Mouse (Mus musculus) cerebral cortex, adult 2 months (tissue): ENCODE data around the gene Nt5dc2.

Experiments used
- WGBS: fragments of 180-500 bp; shearing (Covaris S2); methylation state at CpG from one replicate; pipeline ENCODE4 v1.1.7; 2018; 5-methylcytosine and 5-hydroxymethylcytosine counted together

Nt5dc2 gene

DNA sequence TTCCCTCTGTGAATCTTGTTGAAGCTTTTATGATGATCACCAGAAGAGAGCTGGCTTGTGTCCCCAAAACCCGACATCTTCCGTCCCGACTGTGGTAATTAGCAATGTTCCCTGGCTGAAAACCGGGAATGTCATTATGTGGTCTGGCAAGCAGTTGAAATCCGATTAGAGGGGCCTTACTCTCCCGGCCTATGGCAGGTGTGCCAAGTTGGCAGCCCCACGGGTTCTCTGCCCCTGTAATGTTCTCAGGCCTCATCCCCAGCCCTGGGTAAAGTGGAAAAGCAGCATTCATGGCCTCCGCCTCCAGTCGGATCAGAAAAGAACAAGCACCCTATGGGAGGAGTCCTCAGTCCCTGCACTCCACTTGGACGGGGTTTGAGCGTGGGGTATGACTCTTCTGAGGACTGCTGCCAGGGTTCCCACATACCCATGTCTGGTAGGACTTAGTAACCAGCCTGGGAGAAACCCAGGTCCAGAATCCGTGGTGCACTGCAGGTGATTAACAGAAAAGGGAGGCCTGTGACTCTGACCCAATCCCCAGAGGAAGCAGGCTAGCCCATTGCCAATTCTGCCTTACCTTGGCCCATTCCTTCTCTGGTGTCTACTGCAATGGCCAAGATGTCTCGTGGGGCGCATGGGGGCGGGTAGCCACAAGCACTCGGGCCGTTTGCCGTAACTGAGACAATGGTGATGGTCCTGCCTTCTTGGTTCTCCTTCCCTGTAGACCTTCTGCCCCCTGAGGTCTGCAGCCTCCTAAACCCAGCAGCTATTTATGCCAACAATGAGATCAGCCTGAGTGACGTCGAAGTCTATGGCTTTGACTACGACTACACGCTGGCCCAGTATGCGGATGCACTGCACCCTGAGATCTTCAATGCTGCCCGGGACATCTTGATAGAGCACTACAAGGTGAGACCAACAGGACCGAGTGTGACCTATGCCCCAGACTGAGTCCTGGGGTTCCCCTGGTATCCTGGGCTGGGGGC, 3.5 kb downstream of the Nt5dc2 start:
- 67% methylated on average over 25 of the region's 25 CpGs for WGBS

DNA sequence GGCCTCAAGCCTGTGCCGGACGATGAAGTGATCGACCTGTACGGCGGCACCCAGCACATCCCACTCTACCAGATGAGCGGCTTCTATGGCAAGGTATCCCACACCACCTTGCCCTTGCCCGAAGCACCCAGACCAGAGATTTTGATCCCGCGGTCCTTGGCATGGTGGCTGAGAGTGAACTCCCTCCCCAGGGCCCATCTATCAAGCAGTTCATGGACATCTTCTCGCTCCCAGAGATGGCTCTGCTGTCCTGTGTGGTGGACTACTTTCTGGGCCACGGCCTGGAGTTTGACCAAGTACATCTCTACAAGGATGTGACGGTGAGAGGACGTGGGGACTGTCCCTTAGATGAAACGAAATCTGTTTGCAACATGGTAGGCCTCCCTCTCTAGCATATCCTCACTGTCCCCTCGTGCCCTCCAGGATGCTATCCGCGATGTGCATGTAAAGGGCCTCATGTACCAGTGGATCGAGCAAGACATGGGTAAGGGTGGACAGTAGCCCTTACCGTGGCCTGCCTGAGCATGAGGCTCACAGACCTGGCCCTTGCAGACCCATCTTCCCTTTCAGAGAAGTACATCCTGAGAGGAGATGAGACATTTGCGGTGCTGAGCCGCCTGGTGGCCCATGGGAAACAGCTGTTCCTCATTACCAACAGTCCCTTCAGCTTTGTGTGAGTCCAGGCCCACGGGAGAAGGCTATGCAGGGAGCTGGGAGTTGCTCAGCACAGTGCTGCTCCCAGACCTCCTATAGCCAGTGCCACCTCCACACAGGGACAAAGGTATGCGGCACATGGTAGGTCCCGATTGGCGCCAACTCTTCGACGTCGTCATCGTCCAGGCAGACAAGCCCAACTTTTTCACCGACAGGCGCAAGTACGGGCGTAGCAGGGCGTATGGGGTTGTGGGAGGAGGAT, 4.9 kb downstream of the Nt5dc2 start:
- WGBS, result 97% methylated on average over 34 of the region's 34 CpGs

DNA sequence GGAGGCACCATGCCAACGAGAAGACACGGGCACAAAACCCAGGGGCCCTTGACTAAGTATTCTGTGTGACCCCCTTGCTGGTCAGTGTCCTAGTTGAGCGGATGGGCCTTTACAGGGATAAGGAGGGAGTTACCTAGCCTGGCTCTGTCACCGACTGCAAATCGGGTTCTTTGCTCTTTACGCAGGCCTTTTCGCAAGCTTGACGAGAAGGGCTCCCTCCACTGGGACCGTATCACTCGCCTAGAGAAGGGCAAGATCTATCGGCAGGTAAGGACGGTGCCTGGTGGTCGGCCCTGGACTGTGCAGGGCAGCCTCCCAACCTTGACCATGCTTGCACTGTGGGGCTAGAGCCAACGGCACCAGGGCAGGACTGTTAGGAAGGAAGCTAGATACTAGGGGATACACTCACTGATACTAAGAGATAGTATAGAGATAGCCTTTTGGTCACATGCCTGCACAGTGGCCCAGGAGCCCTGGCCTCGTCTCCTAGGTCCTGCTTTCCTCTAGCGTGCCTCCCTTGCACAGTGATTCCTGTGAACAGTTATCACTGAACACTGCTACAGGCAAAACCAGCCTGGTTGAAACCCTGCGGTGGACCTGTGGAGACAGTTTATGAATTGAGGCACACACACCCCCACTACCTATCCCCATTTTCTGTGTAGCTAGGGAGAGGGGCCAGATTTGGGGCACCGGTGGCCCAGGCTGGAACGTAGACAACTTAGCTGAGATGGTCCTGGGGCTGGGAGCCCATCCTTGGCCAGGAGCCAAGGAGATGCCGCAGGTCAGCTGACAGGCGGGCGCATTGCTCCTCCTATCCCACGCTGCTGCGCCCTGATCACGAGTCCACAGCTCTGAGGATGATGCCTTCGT, 5.8 kb downstream of the Nt5dc2 start:
- WGBS, result 92% methylated on average over 26 of the region's 26 CpGs

DNA sequence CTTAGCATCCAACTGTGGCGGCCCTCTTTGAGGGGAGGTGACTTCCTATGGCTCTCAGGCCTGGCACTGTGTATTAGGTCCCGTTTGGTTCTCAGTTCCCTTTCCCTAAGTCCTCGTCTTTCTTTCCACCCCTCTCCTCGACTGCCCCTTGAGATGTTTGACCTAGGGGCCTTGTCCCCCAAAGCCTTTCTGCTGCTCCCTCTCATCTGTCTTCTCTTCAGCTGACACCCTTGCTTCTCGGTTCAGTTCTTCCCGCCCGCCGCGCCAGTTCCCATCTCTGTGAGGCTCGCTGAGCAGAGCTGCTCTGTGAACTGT, 6.4 kb downstream of the Nt5dc2 start:
- 88% methylated on average over 10 of the region's 10 CpGs for WGBS

DNA sequence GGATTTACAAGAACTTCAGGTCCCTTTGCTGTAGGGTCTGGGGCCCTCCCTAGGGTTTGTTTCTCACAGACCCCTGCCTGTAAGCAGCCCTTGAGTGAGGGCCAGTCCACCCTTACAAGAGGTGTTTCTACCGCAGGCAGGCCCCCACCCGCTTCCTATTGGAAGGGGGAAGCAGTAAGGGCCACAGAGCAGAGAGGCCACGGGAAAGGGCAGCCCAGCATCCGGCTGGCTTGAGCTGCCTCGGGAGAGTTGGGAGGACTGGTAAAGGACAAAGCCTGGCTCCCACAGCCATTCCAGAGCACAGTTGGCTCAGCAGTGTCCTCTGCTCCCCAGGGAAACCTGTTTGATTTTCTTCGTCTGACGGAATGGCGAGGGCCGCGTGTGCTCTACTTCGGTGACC, 6.9 kb downstream of the Nt5dc2 start:
- WGBS, result 77% methylated on average over 11 of the region's 11 CpGs

DNA sequence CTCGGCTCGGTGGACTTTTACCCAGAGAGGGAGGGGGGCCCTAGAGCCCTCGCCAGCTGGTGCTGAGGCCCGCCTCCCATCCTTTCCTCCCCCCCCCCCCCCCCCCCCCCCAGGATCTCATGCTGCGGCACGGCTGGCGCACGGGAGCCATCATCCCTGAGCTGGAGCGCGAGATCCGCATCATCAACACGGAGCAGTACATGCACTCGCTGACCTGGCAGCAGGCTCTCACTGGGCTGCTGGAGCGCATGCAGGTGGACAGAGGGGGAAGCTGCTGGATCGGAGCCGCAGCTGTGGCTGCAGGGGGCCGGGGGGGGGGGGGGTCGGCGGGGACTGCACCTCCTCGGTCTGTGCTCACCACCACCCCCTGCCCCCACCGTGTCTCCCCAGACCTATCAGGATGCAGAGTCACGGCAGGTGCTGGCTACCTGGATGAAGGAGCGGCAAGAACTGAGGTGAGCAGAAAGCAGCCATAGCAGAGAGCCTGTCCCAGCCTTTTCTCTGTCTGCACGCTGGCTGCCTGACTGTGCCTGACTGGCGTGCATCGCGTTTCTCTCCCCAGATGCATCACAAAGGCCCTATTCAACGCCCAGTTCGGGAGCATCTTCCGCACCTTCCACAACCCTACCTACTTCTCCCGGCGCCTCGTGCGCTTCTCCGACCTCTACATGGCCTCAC, 7.5 kb downstream of the Nt5dc2 start:
- 77% methylated on average over 24 of the region's 35 CpGs for WGBS

DNA sequence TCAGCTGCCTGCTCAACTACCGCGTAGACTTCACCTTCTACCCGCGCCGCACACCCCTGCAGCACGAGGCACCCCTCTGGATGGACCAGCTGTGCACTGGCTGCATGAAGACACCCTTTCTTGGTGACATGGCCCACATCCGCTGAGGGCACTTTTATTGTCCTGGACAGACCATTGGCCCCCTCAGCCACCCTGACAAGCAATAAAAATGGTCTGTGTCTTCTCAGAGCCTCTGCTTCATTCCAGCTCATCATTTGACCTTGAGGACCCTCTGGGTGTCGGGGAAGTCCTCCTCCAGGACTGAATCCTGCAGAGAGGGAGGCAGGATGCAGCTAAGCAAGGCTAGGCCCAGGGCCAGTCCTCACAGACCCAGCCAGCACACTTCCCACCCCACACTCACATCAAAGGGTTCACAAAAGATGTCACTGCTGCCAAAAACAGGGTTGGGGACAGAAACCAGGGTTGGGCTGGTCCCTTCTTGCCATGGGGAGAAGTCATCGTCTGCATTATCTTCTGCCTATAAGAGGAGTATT, 8.1 kb downstream of the Nt5dc2 start:
- 85% methylated on average over 9 of the region's 9 CpGs for WGBS

DNA sequence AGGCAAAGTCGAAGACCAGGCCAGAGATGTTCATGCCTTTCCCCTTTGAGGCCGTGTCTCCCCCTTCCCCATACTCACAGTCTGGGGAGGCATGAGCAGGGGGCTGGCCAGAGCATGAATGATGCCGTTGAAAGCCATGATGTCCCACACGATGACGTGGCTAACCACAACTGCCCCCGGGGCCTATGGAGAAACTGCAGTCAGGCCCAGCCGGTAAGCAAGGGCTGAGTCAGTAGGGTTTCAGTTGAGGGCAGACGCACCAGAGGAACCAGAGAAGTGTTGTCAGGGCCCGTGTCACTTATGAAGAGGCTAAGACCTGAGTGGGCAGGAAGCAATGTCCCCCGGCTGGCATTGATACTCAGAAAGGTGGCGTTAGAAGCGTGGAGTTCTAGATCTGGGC, 8.8 kb downstream of the Nt5dc2 start:
- WGBS, result 92% methylated on average over 12 of the region's 12 CpGs

DNA sequence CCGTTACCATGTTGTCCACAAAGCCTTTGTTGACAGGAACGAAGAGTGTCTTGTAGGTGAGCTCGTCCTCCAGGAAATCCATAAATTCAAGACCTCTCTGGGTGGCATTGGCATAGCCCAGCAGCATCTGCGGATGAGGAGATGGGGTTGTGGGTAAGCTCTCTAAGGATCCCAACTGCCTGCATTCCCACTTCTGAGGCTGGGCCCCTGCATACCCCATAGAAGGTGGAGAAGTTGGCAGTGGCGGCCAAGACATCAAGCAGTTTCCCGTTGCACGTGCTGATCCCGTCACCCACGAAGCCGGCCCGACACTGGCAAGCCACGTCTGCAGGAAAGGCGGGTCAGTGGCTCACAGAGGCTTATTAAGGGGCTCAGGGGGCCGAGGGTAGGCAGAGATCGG, 9.3 kb downstream of the Nt5dc2 start:
- 91% methylated on average over 15 of the region's 15 CpGs for WGBS

DNA sequence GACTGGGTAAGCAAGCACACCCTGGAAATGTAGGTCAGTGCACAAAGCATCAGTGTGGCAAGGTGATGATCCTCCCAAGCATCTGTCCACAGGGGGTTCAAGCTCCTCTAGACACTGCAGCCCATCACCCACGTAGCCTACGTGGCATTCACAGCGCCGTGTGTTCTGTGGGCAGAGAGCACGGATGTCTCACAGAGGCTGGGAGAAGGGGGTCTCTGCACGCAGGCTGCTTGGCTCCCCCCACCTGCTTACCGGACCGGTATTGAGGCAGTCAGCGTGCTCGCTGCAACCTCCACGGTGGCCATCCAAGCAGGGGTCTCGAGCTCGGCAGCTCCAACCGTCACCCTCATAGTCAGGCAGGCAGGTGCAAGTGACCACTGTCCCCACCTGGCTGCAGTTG, 10.2 kb downstream of the Nt5dc2 start:
- 92% methylated on average over 14 of the region's 14 CpGs for WGBS

DNA sequence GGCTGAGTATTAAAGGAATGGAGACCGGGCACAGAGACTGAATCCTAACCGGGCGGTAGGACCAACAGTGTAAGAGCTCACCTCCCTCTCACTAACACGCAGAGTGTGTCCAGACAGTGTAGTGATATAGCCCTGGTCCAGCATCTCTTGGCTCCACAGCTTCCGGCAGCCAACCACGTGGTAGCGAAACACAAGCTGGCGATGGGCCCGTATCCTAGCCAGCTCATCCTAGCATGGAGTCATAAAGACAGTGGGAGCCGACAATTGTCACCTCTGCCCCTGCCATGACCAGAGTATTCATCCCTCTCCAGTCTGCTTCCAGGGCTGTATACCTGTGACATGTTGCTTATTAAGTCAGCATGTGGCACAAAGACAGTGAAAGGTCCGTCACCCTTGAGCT, 14.8 kb downstream of the Nt5dc2 start:
- 92% methylated on average over 11 of the region's 11 CpGs for WGBS

DNA sequence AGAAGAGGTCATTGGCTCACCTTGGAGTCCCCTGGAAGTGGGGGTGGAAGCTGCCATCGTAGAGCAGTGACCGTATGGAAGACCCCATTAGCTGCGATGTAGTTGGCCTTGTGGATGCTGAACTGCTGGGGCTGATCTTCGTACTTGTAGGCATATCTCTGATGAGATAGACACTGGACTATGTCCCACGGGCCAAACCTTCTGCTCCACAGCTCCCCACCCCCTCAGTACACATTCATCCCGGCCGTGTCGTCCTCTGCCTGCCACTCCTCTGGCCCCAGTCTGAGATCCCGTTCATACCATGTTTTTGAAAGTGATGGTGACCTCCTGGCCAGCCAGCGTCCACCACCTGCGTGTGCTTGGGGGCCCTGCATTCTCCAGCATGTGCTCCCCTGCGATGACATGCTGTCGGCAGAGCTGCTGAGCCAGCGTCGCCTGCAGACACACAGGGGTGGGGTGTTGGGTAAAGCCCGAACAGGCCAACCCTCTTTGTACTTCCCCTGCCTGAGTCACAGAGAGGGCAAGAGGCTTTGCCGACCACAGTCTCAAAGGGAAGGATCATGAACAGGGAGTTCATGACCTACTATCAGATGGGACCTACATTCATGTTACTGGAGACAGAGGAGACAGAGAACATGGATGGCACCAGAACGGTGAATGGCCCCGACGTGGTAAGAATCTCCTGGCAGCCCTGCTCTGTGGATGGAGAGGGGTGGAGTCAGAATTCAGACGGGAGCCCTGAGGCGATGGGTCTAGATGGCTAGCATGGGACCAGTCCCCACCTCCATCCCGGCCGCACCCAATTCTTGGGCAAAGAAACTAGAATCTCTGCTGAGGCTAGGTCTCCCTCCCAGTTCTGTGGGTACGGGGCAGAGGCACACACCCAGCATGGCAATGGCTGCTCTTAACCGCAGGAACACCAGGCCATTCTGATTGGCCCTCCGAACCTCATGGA, 29.6 kb downstream of the Nt5dc2 start:
- 81% methylated on average over 27 of the region's 27 CpGs for WGBS

DNA sequence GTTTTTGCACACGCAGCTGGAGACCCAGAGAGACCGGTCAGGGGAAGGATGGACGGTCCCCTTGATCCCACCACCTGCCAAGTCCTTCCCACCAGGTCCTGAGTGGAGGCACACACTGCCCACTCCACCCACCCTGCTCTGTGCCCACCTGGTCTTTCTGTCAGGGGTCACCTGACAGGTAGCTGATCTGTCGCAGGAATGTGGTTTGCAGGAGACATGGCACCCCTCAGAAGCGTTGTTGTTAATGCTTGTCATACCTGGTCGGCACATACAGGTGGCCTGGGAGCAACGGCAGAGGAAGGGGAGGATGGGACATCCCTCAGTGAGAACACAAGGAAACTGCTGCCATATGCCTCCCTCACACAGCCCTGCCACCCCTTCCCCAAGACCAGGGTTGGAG, 30.3 kb downstream of the Nt5dc2 start:
- 92% methylated on average over 7 of the region's 7 CpGs for WGBS

DNA sequence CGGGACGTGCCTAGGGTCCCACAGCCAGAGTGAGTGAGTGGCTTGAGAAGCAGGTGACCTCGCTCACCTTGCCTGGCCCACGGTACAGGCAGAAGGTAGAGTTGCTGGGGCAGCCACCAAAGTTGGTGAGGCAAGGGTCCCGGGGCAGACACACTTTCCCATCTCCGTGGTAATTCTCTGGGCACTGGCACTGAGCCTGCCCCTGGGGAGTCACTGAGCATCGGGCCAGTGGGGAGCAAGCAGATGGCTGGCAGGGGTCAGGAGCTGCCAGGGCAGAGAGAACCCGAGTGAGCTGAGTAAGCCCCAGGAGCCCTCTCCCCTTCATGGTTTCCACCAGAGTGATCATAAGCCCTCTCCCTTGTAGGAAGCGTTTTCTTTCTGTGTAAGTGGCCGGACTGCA, 30.8 kb downstream of the Nt5dc2 start:
- 60% methylated on average over 10 of the region's 10 CpGs for WGBS

DNA sequence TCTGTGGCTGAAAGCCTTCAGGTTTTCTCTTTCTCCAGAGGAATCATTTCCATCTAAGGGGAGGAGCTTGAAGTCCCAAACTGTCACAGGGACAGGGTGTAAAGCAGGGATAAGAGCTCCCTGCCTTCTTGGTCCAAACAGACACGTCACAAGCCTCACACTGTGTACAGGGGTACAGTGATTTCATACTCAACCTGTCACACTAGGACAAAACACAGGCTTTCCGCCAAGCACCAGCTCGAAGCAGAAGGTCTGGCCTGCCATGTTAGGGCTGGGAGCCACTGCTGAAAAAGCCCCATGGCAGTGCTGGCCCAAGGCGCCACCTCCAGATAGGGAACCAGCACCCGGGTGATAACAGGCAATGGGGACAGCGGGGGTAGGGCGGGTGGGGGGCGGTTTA, 33.2 kb downstream of the Nt5dc2 start:
- WGBS, result 79% methylated on average over 8 of the region's 8 CpGs

DNA sequence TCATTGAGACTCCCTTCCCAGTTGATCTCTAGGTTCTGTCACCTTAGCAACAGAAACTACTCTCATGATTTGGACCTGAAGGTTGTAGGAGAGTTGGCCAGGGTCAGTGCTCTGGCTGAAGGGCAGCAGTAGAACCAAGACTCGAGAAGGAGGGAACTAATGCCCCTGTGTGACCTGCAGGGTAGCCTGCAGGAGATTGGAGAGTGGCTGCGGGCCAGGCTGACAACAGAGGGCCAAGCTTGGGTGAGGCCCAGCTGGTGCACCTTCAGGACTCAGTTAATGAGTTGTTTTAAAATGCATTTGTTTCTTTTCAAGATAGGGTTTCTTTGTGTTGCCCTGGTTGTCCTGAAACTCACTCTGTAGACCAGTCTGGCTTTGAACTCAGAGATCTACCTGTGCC, 34.2 kb downstream of the Nt5dc2 start:
- WGBS, result 70% methylated on average over 2 of the region's 2 CpGs

DNA sequence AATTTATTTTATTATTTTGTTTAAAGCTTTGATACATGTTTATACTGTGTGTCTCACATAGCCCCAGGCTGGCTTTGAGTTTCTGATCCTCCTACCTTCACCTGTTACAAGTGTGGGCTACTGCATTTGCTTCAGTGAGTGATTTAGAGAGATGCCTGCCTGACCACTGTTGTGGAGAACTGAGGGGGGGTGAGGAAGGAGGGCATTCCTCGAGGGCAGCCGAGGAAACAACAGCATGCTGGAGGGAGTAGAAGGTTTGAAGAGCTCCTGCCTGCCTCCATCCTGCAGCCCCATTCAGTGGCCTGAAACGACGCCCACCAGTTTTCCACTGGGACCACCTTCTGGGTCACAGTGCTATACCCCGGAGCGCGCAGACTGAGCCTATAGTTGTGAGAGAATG, 34.6 kb downstream of the Nt5dc2 start:
- 71% methylated on average over 7 of the region's 7 CpGs for WGBS

DNA sequence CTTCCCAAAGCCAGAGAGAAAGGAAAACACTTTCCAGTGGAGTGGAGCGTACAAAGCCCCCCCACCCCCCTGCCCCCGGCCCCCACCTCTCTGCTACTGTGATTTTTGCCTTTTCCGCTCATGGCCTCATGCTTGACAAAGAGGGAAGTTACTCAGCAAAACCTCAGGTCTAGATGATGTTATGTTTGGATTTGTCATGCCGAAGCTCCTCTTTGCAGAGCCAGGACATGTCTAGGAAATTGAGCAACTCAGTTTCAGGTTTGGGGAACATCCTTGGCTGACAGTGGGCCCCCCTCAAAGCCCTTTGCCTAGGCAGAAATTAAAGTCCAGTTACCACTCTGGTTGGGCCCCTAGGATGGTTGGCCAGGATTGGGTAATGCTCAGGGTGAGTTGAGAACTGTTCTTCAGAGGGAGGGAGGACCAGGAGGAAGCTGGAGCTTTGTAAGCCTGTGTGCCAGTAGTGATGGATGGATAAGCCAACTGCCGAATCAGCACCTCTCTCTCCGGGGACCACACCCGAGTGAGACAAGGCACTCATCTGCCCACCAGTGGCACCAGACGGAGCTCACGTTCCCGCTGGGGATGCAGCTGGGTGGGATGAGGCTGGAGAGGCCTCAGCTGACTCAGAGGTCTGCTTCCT, 35.3 kb downstream of the Nt5dc2 start:
- WGBS, result 52% methylated on average over 10 of the region's 10 CpGs

DNA sequence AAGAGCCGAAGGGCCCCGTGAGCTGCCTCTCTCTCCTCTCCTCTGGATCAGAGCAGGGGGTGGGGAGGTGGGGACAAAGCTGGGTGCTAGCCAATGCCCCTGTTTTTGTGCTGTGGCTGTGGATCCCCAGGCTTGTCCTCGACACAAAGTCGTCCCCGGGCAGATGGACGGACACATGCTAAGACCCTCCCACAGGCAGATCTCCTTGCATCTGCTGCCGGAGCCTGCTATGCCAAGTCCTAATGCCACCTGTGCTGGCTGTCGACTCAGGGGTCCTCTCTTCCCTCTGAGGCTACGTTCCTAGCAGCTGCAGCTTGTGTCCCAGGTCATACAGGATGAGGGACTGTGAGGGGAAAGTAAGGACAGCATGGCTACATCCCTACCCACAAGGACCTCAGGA, 36.0 kb downstream of the Nt5dc2 start:
- 29% methylated on average over 9 of the region's 9 CpGs for WGBS
